Comparison of ENCODE assay signal across 8 mouse cellular contexts in the genomic region with DNA sequence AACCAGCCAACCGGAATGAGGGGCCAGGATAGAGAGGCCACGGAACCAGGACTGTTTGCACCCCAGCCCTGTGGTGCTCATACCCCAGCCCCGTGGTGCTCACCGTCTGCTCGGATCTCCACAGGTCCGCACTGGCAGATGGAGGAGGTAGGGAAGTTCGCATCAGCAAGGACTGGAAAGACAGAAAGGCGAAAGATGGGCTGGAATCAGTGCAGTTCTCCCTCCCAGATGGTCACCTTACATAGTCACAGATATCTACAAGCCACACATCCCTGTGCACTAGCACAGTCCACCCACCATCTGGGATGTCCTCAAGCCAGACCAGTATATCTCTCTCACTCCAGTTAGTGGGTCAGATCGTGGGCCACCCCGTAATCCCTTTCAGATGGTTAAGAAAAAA. TPM values are rescaled to one million over a fixed set of nuclear protein-coding genes. Genes with fewer than 3 reads are reported as not detected.
DNase-seq lines count a peak whose midpoint lies in the region; ATAC-seq lines count a peak whose summit lies in the region.

No protein-coding gene starts in this region.

- peaks cover 13% of the 10 kb centered on the region for H3K36me3 ChIP-seq in kidney, embryonic 15.5 days
- peaks cover 10% of the 10 kb centered on the region; the same call in 1 of the 2 replicates for H3K36me3 ChIP-seq in hindbrain, embryonic 15.5 days
- no peaks in the 10 kb centered on the region for H3K36me3 ChIP-seq in midbrain, embryonic 15.5 days (replicated peaks)

- H3K27me3 ChIP-seq in kidney, embryonic 15.5 days, result no peaks in the 10 kb centered on the region
- H3K27me3 ChIP-seq in hindbrain, embryonic 15.5 days, result no peaks in the 10 kb centered on the region
- H3K27me3 ChIP-seq in midbrain, embryonic 15.5 days (replicated peaks), result no peaks in the 10 kb centered on the region

- H3K4me2 ChIP-seq in kidney, embryonic 15.5 days, result peak overlapping the region; percentile 82
- peak overlapping the region; percentile 67 for H3K4me2 ChIP-seq in hindbrain, embryonic 15.5 days
- peak overlapping the region; percentile 65 for H3K4me2 ChIP-seq in midbrain, embryonic 15.5 days

- no peaks in the 10 kb centered on the region for H3K9me3 ChIP-seq in kidney, embryonic 15.5 days (replicated peaks)
- no peaks in the 10 kb centered on the region for H3K9me3 ChIP-seq in hindbrain, embryonic 15.5 days
- H3K9me3 ChIP-seq in midbrain, embryonic 15.5 days, result no peaks in the 10 kb centered on the region

- ATAC-seq in kidney, embryonic 15.5 days (replicated peaks; ENCODE audit: low FRiP score), result no peak
- peak; percentile 55; the same call in 1 of the 2 replicates for ATAC-seq in hindbrain, embryonic 15.5 days (ENCODE audit: low FRiP score, low read depth)
- ATAC-seq in midbrain, embryonic 15.5 days (replicated peaks), result no peak

- no peak for DNase-seq in kidney, postnatal 36 days
- peak; percentile 52 for DNase-seq in cerebellum, adult 9-11 months
- no peak for DNase-seq in Muller cell, postnatal 12 days (ENCODE audit: inconsistent ontology term)
- no peak for DNase-seq in urinary bladder, postnatal 10 days (ENCODE audit: low spot score)
- no peak for DNase-seq in MN1 (ENCODE audit: low spot score)

- no peak overlapping the region for H3K9ac ChIP-seq in kidney, embryonic 15.5 days
- peak overlapping the region; percentile 44; the same call in 1 of the 2 replicates for H3K9ac ChIP-seq in hindbrain, embryonic 15.5 days
- H3K9ac ChIP-seq in midbrain, embryonic 15.5 days, result peak overlapping the region; percentile 42; the same call in 1 of the 2 replicates

- H3K4me3 ChIP-seq in kidney, embryonic 15.5 days (replicated peaks), result peak overlapping the region; percentile 51
- peak overlapping the region; percentile 42 for H3K4me3 ChIP-seq in hindbrain, embryonic 15.5 days
- H3K4me3 ChIP-seq in midbrain, embryonic 15.5 days, result peak overlapping the region; percentile 38

- WGBS in kidney, embryonic 15.5 days, result 73% methylated on average over 10 of the region's 10 CpGs
- WGBS in hindbrain, embryonic 15.5 days, result 71% methylated on average over 10 of the region's 10 CpGs
- WGBS in midbrain, embryonic 15.5 days, result 70% methylated on average over 10 of the region's 10 CpGs

- no peak overlapping the region for H3K27ac ChIP-seq in kidney, embryonic 15.5 days
- H3K27ac ChIP-seq in hindbrain, embryonic 15.5 days (replicated peaks), result no peak overlapping the region
- H3K27ac ChIP-seq in midbrain, embryonic 15.5 days, result no peak overlapping the region

- peaks cover 15% of the 10 kb centered on the region for H3K4me1 ChIP-seq in kidney, embryonic 15.5 days
- H3K4me1 ChIP-seq in hindbrain, embryonic 15.5 days (replicated peaks), result peaks cover 11% of the 10 kb centered on the region
- H3K4me1 ChIP-seq in midbrain, embryonic 15.5 days, result peaks cover 12% of the 10 kb centered on the region

RNA-seq across cellular contexts. Expression of gene Fuom, which starts 0.7 kb away (rescaled TPM):
- polyA plus RNA-seq in kidney, embryonic 15.5 days (2015; fragmentation: Nextera tagmentation; extraction: Ambion mirVana), result 34.7 and 35.8 TPM in 2 replicates
- polyA plus RNA-seq in hindbrain, embryonic 15.5 days (2015; fragmentation: Nextera tagmentation; extraction: Ambion mirVana), result 37.6 and 41.2 TPM in 2 replicates
- polyA plus RNA-seq in midbrain, embryonic 15.5 days (2015; fragmentation: Nextera tagmentation; extraction: Ambion mirVana), result 33.7 and 34.1 TPM in 2 replicates

RNA-seq across cellular contexts. Expression of gene Prap1, which starts 8.3 kb away (rescaled TPM):
- polyA plus RNA-seq in kidney, embryonic 15.5 days (2015; fragmentation: Nextera tagmentation; extraction: Ambion mirVana), result 0.28 TPM in 1 of 2 replicates, not detected in the other
- not detected in 2 replicates for polyA plus RNA-seq in hindbrain, embryonic 15.5 days (2015; fragmentation: Nextera tagmentation; extraction: Ambion mirVana)
- polyA plus RNA-seq in midbrain, embryonic 15.5 days (2015; fragmentation: Nextera tagmentation; extraction: Ambion mirVana), result not detected in 2 replicates

RNA-seq across cellular contexts. Expression of gene Paox, which starts 14.1 kb away (rescaled TPM):
- 18.0 and 23.3 TPM in 2 replicates for polyA plus RNA-seq in kidney, embryonic 15.5 days (2015; fragmentation: Nextera tagmentation; extraction: Ambion mirVana)
- 7.7 and 9.6 TPM in 2 replicates for polyA plus RNA-seq in hindbrain, embryonic 15.5 days (2015; fragmentation: Nextera tagmentation; extraction: Ambion mirVana)
- 7.4 and 7.5 TPM in 2 replicates for polyA plus RNA-seq in midbrain, embryonic 15.5 days (2015; fragmentation: Nextera tagmentation; extraction: Ambion mirVana)

RNA-seq across cellular contexts. Expression of gene Echs1, which starts 14.8 kb away (rescaled TPM):
- polyA plus RNA-seq in kidney, embryonic 15.5 days (2015; fragmentation: Nextera tagmentation; extraction: Ambion mirVana), result 166 and 171 TPM in 2 replicates
- 115 and 120 TPM in 2 replicates for polyA plus RNA-seq in hindbrain, embryonic 15.5 days (2015; fragmentation: Nextera tagmentation; extraction: Ambion mirVana)
- polyA plus RNA-seq in midbrain, embryonic 15.5 days (2015; fragmentation: Nextera tagmentation; extraction: Ambion mirVana), result 107 and 108 TPM in 2 replicates

RNA-seq across cellular contexts. Expression of gene Caly, which starts 19.1 kb away (rescaled TPM):
- 1.4 and 2.1 TPM in 2 replicates for polyA plus RNA-seq in kidney, embryonic 15.5 days (2015; fragmentation: Nextera tagmentation; extraction: Ambion mirVana)
- polyA plus RNA-seq in hindbrain, embryonic 15.5 days (2015; fragmentation: Nextera tagmentation; extraction: Ambion mirVana), result 279 and 296 TPM in 2 replicates
- polyA plus RNA-seq in midbrain, embryonic 15.5 days (2015; fragmentation: Nextera tagmentation; extraction: Ambion mirVana), result 277 and 280 TPM in 2 replicates
